Mouse (Mus musculus) common myeloid progenitor, adult 5-6 weeks (primary cell): Measurements from ENCODE around the gene Wdr95. TPM values are rescaled to one million over a fixed set of nuclear protein-coding genes. Genes with fewer than 3 reads are reported as not detected.

Source experiments
- ATAC-seq: replicated peaks from 2 replicates; pipeline ENCODE4 v1.8.0; 2016; ENCODE audit warnings: low read depth, mild to moderate bottlenecking, moderate TSS enrichment, inconsistent platforms; ENCODE audit not compliant: poor library complexity, severe bottlenecking
- total RNA-seq: library from RNA; stranded (forward); fragments of 200-1000, 187-1606 nt; gene quantifications from 2 replicates; pipeline ENCODE4 v1.2.3, GENCODE M21; 2017

The Wdr95 gene
- total RNA-seq, 1 experiment from 2014 or later, result not detected

DNA sequence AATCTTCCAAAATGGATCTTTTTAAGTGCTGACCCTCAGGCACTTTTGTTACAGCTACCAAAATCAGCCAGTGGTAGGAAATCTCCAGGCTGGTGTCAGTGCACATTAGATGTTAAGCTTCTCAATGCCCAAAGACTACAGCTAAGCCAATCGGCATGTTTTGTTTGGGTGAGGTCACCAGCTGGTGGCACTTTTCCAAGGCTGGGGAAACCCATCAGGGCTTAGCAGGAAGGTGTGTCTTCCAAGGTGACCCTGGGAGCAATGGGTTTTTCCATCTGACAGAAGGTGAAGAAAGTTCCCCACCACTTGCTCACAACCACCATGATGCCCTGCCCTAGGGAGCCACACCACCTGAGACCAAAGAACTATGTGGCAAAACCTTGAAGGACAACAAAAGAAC, 87.7 kb downstream of the Wdr95 start:
- no peak for ATAC-seq

DNA sequence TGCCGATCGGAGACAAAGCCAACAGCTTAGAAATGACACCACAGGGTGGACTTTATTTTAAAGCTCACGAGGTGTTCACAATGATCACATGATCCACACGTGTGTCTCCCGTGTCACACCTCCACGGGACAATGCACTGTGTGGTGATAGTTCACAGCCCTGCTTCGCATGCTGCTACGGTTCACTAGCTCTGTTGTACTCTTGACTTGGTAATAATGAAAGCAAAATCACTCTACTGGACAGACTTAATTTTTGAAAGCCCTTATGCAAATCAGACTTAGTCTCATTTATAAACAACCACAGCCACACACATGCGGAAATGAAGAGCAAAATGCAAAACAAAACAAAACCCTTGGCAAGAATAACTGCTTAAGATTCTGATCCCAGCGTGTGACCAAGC, 88.3 kb downstream of the Wdr95 start:
- no peak for ATAC-seq

DNA sequence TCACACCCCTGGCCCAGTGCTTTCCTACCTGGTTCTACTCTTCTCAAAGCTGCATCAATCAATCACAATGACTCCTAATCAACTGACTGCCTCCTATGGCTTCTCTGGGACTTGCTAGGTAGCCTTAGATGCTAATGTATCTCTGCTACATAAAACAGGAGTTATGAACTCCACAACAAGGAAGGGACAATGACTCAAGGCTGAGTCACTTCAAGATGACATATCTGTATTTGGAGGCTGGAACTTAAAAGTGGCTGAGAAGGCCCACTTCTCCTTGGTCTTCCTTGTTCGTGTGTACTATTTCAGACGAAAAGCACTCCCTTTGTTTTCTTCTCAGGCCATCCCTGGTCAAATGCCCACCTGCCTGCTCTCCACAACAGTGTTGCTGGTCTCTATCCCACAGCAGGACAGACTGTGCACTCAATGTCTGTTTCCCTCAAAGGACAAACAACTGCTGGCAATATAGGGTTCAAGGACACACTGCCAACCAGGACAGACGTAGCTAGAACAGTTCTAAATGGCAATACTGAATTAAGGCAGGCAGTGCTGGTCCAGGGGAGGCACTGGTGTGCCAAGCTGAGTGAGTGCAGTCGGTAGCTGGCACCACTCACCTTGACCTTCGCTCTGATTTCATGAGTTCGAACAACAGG, 89.4 kb downstream of the Wdr95 start:
- no peak for ATAC-seq

DNA sequence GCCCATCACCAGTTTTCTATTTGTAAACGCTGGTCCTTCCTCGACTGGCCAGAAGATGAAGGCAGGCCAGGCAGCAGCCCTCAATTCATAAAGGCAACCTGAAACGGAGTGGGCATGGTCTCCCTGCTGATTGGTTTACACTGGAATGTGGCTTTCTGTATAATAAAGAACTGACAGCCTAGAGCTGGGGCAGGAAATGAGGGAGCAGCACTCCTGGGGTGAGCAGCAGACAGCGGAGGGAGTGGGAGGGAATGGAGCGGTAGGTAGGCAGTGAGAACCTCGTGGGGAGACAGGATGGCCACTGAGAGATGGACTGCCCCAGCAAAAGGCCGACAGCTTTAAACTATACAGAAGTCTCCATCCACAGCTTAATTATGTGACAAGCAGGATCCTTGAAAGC, 93.7 kb downstream of the Wdr95 start:
- ATAC-seq, result no peak

DNA sequence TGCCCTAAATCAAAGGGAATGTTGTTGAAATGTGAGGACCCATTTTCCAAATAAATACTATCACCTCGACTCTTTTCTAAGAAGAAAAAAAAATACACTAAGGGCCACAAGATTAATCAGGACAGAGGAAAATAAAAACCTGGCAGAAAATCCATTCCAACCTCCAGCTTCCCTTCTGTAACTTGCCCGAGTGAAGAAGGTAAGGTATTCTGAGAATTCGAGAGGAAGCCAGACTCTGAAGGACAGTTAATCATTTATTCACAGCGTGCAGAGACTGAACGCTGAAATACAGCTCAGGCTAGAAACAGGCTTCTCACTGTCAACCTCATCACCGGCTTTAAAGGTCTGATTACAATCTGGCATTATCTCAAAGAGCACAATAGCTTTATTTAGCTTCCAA, 94.2 kb downstream of the Wdr95 start:
- no peak for ATAC-seq

DNA sequence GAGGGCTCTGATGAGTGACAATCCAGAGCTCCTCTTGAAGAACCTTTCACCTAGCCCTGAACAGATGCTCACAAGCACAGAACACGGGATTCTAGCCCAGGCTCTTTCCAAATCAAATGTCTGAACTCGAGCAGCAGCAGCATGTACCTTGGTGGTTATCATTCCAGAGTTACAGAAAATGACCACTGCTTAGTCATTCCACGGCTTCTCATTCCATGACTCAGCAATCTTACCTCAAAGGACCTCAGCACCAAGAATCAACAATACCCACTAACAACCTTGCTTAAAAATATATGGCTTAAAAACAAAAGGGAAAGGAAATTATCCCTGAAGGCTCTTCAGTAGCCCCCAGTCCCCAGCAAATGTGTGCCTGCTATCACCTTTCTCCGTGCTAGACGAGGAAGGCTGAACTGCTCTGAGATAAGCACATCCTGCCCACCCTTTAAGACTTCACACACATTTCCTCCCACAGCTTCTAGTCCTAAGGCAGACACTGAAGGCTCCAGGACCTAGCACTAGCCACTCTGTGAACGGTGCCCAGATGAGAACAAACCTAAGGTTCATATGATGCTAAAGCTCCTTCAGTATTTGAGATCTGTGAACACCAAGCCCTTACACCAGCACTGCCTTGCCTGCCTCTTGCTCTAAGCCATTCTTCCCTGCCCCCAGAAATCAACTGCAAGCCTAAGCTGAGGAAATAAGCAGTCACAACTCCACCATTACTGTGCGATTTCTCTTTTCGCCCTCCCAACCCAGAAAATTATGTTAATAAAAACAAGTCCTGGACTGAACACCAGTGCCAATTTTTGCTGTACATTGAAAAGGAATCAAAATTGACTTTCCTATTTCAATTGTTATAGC, 95.6 kb downstream of the Wdr95 start:
- ATAC-seq, result peak; percentile 78

DNA sequence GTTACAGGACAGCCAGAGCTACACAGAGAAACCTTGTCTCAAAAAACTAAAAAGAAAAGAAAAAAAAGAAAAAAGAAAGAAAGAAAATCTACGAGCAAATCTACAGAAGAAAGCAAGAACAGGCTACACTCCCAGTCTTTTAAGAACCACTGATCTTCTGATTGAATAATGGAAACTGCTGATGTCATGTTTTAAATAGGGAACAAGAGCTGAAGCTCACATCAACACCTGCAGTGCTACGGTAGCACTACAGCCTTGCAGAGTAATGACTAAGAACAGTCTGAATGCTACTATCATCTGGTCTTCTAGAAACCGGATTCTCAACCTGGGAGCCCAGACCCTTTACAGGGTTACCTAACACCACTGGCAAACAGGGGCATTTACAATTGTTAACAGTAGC, 97.1 kb downstream of the Wdr95 start:
- ATAC-seq, result no peak

DNA sequence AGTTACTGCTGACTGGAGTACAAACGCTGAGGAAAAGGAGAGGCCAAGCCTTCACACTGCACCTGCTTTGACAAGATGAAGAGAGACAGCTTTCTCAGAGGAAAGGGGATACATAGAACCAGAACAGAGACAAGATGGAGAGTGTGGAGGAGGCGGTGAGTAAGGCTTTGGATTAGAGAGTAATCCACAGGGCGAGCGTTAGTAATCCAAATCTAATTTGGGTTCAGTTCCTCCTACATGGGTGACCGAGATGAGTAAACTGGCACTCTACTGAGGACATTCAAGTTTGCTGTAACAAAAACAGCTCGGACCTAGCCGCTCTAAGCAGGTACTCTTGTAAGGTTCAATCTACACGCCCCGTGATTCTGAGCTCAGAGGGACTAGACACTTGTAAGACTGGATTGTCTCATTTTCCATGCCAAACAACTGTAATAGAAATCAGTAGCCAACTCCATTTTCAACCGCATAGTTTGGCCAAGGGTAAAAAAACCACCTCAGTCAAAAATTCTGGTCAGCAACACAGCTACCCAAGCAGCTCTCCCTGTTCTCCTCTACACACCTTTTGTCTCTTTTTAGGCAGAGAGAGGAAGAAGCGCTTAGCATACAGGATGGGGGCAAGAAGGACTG, 106.0 kb downstream of the Wdr95 start:
- ATAC-seq, result no peak

DNA sequence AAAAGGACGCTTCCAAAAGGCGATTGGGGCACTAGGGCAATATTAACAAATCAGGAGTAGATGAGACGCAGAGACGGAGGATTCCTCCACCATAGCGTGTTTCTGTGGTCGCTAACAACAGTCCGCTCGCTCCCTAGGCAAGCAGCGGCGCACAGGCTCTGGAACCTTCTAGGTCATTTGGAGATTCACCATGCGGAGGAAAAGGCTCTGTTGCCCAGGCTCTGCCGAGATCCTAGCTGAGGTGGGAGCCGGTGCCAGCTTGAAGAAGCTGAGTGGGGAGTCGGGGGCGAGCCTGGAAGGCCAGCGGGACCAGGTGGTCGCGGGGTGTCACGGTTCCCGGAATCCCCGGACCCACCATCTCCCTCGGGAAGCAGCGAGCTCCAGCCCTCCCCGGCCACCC, 107.1 kb downstream of the Wdr95 start:
- ATAC-seq, result peak; percentile 19; the same call in 1 of the 2 replicates

DNA sequence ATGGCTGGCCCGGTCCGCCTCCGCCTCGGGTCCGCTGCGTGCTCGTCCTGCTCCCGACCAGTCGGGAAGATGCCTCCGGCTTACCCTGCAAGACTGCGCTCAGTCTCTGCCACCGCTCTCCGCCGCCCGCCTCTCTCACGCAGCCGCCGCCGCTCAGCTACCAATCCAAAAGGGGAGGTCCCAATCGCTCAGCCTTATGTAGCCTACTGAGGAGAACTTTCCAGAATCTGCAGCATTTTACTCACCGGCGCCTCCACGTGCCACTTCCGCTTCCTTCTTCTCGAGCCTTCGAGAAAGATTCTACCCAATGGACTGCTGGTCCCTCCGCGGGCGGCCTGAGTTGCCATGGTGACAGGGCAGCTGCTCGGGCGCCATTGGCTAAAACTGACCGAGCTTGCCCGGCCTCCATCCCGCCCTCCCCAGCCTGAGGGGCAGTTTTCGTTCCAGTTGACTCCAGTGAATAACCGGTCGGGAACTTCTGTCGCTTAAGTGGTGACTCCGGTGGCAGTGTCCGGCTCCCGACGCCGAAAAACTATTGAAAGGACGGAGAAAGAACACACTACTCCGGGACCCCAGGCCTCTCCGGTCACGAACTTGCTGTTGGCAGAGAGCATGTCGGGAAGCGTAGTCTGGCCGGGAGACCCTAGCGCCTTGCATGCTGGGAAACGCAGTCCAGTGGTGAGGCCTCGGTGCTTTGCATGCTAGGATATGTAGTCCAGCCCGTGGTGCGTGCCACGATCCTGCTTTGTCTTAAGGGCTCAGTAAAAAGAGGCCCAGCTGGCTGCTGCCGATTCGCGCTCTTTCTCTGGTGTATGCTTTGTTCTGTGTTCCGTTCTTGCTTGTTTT, 107.8 kb downstream of the Wdr95 start, which contains the start of gene Hsph1:
Hsph1 (minus strand) TSS at position 302 of the 846 bp plus-strand sequence.
- ATAC-seq, result peak; percentile 93

DNA sequence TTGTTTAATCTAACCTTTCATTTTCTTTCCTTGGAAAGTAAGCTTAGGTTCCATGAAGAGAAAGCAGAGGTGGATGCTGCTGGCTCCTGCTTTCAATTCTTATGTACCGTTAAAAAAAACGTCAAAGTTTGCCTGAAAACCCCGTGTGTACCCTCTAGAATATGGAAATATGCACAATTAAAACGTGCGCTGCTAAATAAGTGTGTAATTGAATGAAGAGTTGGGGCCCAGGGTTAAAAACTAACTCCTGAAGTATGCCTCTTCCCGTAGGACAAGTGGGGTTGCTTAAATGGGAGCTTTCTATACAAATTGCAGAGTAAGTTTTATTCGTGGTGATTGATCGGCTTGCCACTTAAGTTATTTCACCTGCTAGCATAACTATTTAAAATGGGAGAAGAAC, 108.8 kb downstream of the Wdr95 start:
- ATAC-seq, result no peak

DNA sequence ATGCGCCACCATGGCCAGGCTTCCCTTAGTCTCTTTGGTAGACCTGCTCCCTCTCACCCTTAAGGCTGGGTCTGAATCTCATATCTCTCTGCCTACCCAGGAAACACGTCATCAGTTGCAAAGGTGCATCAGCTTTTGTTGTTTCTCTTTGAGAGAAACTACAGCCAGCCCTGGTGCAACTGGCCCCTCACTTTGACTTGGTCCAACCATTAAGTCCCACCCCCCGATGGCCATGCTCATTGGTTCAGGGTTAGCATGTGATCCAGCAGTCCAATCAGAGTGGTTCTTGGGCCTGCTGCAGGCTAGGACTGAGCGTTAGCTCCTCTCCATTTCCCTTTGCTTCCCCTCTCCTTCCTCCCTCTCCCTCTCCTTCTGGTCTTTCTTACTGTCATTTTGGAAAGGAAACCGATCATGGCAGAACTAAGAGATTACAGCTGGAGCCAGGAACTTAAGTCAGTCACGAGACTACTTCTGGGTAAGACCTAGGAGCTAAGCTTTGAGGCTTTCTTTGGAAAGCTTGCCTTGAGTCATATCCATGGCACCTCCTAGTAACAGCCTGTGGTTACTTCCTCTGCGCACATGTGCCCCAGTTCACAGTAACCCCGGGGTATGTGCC, 112.9 kb downstream of the Wdr95 start:
- ATAC-seq, result no peak

DNA sequence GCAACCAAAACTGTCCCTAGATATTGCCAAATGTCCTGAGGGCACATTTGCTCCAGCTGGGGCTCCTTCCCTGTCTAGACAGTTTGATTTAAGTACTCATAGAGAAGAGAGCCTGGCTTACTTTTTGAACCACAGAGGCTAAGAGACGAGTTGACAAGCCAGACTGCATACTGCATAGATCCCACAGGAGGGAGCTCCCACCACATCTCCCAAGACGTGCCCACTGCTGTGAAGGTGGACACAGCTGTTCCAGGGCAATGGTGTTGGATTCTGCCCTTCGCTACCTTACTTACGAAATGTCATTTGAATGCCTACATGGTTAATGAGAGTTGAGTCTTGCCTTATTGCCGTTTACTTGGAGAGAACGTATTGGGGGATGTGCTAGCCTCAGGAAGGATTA, 113.9 kb downstream of the Wdr95 start:
- 0 out of 2 replicates have a peak, but pooled peaks have one; percentile 47 for ATAC-seq

DNA sequence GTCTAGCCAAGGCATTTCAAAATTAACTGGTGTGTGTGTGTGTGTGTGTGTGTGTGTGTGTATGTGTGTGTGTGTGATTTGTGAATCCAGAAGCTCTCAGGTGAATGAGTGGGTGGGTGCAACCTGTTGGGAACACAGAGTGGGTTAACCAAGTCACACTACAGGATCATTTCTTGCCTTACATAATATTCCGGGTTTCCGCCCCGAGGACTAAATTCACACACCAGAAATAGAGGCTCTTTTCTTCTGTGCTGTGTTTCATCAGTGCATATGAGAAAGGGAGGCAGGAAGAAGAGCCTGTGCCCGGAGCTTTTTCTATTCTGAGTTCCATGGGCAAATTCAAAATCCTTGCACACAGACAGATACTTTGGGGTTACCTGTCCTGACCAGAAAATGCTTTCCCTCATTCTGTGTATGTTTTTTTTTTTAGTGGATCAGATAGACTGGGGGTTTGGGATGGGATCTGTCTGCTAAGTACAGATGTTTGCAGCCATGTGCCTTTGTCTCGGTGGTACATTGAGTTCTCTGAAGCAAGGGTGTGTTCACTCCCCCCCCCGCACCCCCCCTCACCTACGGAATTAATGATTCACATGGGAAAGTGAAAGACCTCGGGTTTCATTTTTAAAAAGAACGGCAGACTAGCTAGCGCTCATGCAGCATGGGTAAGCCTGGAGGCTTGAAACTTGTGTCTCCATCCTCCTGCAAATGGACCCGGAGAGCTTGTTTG, 114.5 kb downstream of the Wdr95 start:
- ATAC-seq, result no peak

DNA sequence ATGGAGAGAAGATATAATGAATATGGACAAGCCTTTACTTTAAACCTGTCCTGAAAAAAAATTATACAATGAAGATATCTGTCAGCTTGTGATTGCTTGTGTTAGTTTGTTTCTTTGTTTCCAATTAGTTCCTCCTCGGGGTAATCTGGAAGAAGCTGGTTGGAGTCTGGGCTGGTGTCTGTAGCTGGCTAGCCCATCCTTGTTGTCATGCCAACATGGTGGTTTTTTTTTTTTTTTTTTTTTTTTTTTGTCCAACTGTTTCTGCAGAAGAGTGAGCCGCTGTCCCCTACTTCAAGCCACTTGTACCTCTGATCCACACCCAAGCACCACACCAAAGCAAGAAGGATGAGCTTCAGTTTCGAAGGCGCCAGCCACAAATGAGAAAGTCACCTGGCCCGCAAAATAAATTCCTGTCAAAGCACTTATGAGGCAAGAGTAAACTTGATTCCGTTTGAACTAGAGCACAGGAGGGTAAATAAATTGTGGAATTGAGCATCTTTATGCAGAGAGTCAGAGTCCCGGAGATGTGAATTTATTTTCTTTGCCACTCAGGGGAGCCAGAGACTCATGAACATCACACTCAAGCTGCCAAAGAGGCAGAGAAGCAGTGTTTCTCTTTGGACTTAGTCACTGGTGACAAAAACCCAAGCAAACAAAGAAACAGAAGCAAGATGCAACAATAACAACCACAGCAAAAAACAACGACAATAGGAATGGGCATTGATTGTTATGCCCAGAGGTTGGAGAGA, 119.1 kb downstream of the Wdr95 start:
- no peak; the same call in 1 of the 2 replicates for ATAC-seq

DNA sequence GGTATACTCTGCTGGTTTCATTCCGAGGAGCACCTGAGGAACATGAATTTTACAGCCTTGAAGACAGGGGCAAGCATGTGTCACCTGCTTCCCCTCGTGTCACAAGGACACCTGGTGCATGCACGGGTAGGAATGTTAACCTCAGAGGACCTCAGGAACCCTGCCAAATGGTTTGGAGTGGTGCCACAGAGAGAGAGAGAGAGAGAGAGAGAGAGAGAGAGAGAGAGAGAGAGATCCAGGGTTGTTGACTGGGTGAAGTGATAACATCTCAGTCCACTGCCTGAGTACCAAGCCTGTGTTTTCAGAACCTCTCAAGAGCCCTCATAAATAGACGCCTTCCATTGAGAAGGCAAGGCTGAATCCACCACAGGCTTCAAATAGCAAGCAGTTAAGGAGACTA, 119.7 kb downstream of the Wdr95 start:
- no peak for ATAC-seq

DNA sequence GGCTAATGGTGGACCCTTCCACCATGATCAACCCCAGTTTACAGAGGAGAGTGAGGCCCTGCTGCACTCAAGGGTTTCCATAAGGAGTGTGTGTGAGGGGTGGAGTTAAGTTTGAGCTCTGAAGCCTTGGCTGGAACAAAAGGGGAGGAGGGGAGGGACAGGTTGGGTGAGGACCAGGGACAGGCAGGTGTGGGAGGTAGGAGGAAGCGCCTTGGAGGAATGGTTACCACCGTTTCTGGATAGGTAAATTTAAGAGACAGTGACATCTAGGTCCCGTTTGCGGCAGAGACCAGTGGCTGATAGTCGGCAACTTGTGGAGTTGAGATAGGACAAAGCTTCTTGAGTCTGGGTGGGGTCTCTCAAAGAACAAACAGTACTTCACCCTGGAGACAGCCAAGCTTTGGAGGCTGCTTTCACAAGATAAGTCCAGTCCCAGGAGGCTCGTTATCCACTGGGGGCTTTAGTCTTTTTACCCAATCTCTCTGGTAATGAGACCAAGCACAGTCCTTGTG, 120.5 kb downstream of the Wdr95 start:
- peak; percentile 85 for ATAC-seq

DNA sequence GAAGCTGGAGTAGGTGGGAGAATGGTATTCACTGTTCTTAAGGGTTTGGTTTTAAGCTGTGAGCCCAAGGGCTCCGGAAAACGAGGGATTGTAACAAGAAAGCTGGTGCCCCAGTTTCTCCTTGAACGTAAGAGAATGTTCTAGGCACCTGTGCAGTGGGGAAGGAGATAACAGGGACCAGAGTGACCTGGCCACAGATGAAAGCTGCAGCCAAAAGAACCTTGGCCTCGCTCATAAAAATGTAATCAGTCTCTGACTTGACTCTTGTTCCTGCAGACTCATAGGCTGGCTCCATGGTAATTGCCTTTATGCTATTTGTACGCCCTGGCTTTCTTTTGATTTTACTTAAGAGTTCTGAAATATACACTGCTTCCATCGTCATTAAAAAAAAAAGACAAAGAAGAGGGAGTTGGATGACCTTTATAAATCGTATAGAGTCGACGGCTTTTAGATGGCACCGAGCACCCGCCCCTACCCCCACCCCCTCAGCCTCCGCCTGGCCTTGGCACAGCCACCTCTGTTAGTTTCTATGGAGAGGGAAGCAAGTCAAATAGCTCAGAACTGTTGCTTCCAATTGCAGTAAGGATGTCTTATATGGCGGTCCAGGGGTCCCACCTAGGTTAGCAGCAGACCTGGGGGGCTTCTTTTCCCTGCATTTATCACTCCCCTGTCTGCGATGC, 121.2 kb downstream of the Wdr95 start:
- peak; percentile 4; the same call in 1 of the 2 replicates for ATAC-seq
